Mouse (Mus musculus) forebrain, embryonic 10.5 days (tissue): ENCODE measurements around the gene Tmem39a. TPM values are rescaled to one million over a fixed set of nuclear protein-coding genes. Genes with fewer than 3 reads are reported as not detected.

ENCODE experiments used
- DNase-seq: peaks from one replicate; pipeline ENCODE4 v3.0.0-alpha.2; 2017; ENCODE audit warnings: low spot score; ENCODE audit errors: extremely low spot score
- H3K27ac ChIP-seq: fragments of 300-500 bp; sonication (generic); 2 replicates; pipeline ENCODE4 v1.5.1; 2016; ENCODE audit warnings: mild to moderate bottlenecking
- H3K27me3 ChIP-seq: fragments of 300-500 bp; sonication (generic); 2 replicates; pipeline ENCODE4 v1.6.1; 2016; ENCODE audit warnings: mild to moderate bottlenecking; ENCODE audit not compliant: poor library complexity, severe bottlenecking
- H3K36me3 ChIP-seq: fragments of 300-500 bp; sonication (generic); replicated peaks from 2 replicates; pipeline ENCODE4 v1.6.1; 2016; ENCODE audit warnings: mild to moderate bottlenecking, moderate library complexity
- H3K4me1 ChIP-seq: fragments of 300-500 bp; sonication (generic); 2 replicates; pipeline ENCODE4 v1.6.1; 2016
- H3K4me3 ChIP-seq: fragments of 300-500 bp; sonication (generic); 2 replicates; pipeline ENCODE4 v1.5.1; 2016; ENCODE audit warnings: mild to moderate bottlenecking, moderate library complexity
- H3K9me3 ChIP-seq: fragments of 300-500 bp; sonication (generic); 2 replicates; pipeline ENCODE4 v1.6.1; 2016; ENCODE audit warnings: mild to moderate bottlenecking, moderate library complexity
- WGBS: fragments of 180-500 bp; shearing (Covaris S2); methylation state at CpG from one replicate; pipeline ENCODE4 v1.1.7; 2016; 5-methylcytosine and 5-hydroxymethylcytosine counted together
- polyA plus RNA-seq: library from polyadenylated mRNA; unstranded; fragments of >200 nt; fragmentation: Nextera tagmentation; extraction: Ambion mirVana; gene quantifications from 2 replicates; pipeline ENCODE4 v1.2.1, GENCODE M21; 2016

Tmem39a gene
- polyA plus RNA-seq, 1 experiment from 2014 or later = 75.5 TPM

GRCm38 (mm10) chr16:38596099-38596498, 37.6 kb downstream of the Tmem39a start:
- Histone ChIP-seq H3K27me3 (no peaks in the 10 kb centered on the region), H3K4me3 (no peak overlapping the region), H3K4me1 (no peaks in the 10 kb centered on the region), H3K27ac (no peak overlapping the region), H3K9me3 (no peaks in the 10 kb centered on the region), H3K36me3 (peaks cover 41% of the 10 kb centered on the region)
- WGBS = 88% methylated on average over 2 of the region's 2 CpGs
- DNase-seq = no peak

GRCm38 (mm10) chr16:38596651-38597050, 38.2 kb downstream of the Tmem39a start:
- DNase-seq = no peak
- no peaks in the 10 kb centered on the region for H3K27me3 ChIP-seq
- 89% methylated on average over 2 of the region's 2 CpGs for WGBS
- no peak overlapping the region for H3K4me3 ChIP-seq
- no peak overlapping the region for H3K27ac ChIP-seq
- peaks cover 36% of the 10 kb centered on the region for H3K36me3 ChIP-seq
- no peaks in the 10 kb centered on the region for H3K4me1 ChIP-seq
- no peaks in the 10 kb centered on the region for H3K9me3 ChIP-seq

- H3K4me1 ChIP-seq = no peaks in the 10 kb centered on the region
- no peaks in the 10 kb centered on the region for H3K9me3 ChIP-seq
- DNase-seq = no peak
- H3K27ac ChIP-seq = no peak overlapping the region
- 84% methylated on average over 11 of the region's 11 CpGs for WGBS
- H3K27me3 ChIP-seq = no peaks in the 10 kb centered on the region
- H3K4me3 ChIP-seq = no peak overlapping the region
- H3K36me3 ChIP-seq = peaks cover 21% of the 10 kb centered on the region
These were observed 40.6 kb downstream of the Tmem39a start for GRCm38 (mm10) chr16:38598986-38599680.

GRCm38 (mm10) chr16:38602989-38603804, 44.7 kb downstream of the Tmem39a start:
- no peaks in the 10 kb centered on the region for H3K27me3 ChIP-seq

GRCm38 (mm10) chr16:38606509-38606908, 48.0 kb downstream of the Tmem39a start:
- Histone ChIP-seq H3K27me3 (no peaks in the 10 kb centered on the region), H3K9me3 (no peaks in the 10 kb centered on the region; the same call in 1 of the 2 replicates), H3K4me1 (no peaks in the 10 kb centered on the region), H3K27ac (no peak overlapping the region), H3K36me3 (peaks cover 47% of the 10 kb centered on the region), H3K4me3 (no peak overlapping the region)
- no peak for DNase-seq
- 86% methylated on average over 7 of the region's 7 CpGs for WGBS

More at GRCm38 (mm10) chr16:38602989-38603804, 44.7 kb downstream of the Tmem39a start:
- no peaks in the 10 kb centered on the region for H3K9me3 ChIP-seq
- H3K27ac ChIP-seq = no peak overlapping the region
- H3K4me3 ChIP-seq = no peak overlapping the region
- no peaks in the 10 kb centered on the region for H3K4me1 ChIP-seq
- H3K36me3 ChIP-seq = peaks cover 19% of the 10 kb centered on the region
- DNase-seq = no peak
- WGBS = 56% methylated on average over 11 of the region's 11 CpGs

GRCm38 (mm10) chr16:38608687-38609086, 50.2 kb downstream of the Tmem39a start:
- H3K4me1 ChIP-seq = no peaks in the 10 kb centered on the region
- WGBS = 77% methylated on average over 12 of the region's 12 CpGs
- H3K4me3 ChIP-seq = no peak overlapping the region
- no peak overlapping the region; the same call in 1 of the 2 replicates for H3K27ac ChIP-seq
- H3K27me3 ChIP-seq = no peaks in the 10 kb centered on the region
- no peak for DNase-seq
- H3K36me3 ChIP-seq = peaks cover 40% of the 10 kb centered on the region
- no peaks in the 10 kb centered on the region; the same call in 1 of the 2 replicates for H3K9me3 ChIP-seq

GRCm38 (mm10) chr16:38609092-38609491, 50.6 kb downstream of the Tmem39a start:
- no peak overlapping the region; the same call in 1 of the 2 replicates for H3K27ac ChIP-seq
- peaks cover 40% of the 10 kb centered on the region for H3K36me3 ChIP-seq
- WGBS = 65% methylated on average over 18 of the region's 18 CpGs
- H3K27me3 ChIP-seq = no peaks in the 10 kb centered on the region
- no peaks in the 10 kb centered on the region for H3K4me1 ChIP-seq
- H3K4me3 ChIP-seq = no peak overlapping the region
- DNase-seq = no peak
- no peaks in the 10 kb centered on the region; the same call in 1 of the 2 replicates for H3K9me3 ChIP-seq

GRCm38 (mm10) chr16:38612646-38613045, 54.1 kb downstream of the Tmem39a start:
- H3K4me3 ChIP-seq = no peak overlapping the region
- DNase-seq = no peak
- WGBS = 88% methylated on average over 5 of the region's 5 CpGs
- peaks cover 10% of the 10 kb centered on the region; the same call in 1 of the 2 replicates for H3K9me3 ChIP-seq
- no peaks in the 10 kb centered on the region for H3K4me1 ChIP-seq
- H3K27me3 ChIP-seq = no peaks in the 10 kb centered on the region
- H3K36me3 ChIP-seq = peaks cover 39% of the 10 kb centered on the region
- H3K27ac ChIP-seq = no peak overlapping the region

- WGBS = 90% methylated on average over 6 of the region's 6 CpGs
- Histone ChIP-seq H3K36me3 (peaks cover 32% of the 10 kb centered on the region), H3K4me1 (no peaks in the 10 kb centered on the region), H3K9me3 (peaks cover 10% of the 10 kb centered on the region; the same call in 1 of the 2 replicates), H3K4me3 (no peak overlapping the region), H3K27ac (no peak overlapping the region), H3K27me3 (no peaks in the 10 kb centered on the region)
- DNase-seq = no peak
These were observed 55.1 kb downstream of the Tmem39a start for GRCm38 (mm10) chr16:38613646-38614045.

GRCm38 (mm10) chr16:38617977-38618376, 59.5 kb downstream of the Tmem39a start:
- Histone ChIP-seq H3K27ac (no peak overlapping the region), H3K9me3 (0 out of 2 replicates have a peak, but pooled peaks cover 10% of the 10 kb centered on the region), H3K4me3 (no peak overlapping the region), H3K4me1 (no peaks in the 10 kb centered on the region), H3K36me3 (peaks cover 3% of the 10 kb centered on the region; the same call in 1 of the 2 replicates), H3K27me3 (no peaks in the 10 kb centered on the region)
- DNase-seq = no peak
- WGBS = 94% methylated on average over 13 of the region's 13 CpGs

- peak; percentile 62 for DNase-seq
- H3K4me1 ChIP-seq = no peaks in the 10 kb centered on the region
- H3K9me3 ChIP-seq = 0 out of 2 replicates have a peak, but pooled peaks cover 10% of the 10 kb centered on the region
- H3K36me3 ChIP-seq = peaks cover 3% of the 10 kb centered on the region; the same call in 1 of the 2 replicates
- no peak overlapping the region for H3K4me3 ChIP-seq
- no peak overlapping the region for H3K27ac ChIP-seq
- no peaks in the 10 kb centered on the region for H3K27me3 ChIP-seq
- 28% methylated on average over 6 of the region's 6 CpGs for WGBS
These were observed 60.6 kb downstream of the Tmem39a start for GRCm38 (mm10) chr16:38619054-38619453.

GRCm38 (mm10) chr16:38620696-38621450, 62.4 kb downstream of the Tmem39a start:
- 96% methylated on average over 16 of the region's 16 CpGs for WGBS

More at GRCm38 (mm10) chr16:38620696-38621450, 62.4 kb downstream of the Tmem39a start:
- Histone ChIP-seq H3K4me1 (no peaks in the 10 kb centered on the region), H3K27me3 (no peaks in the 10 kb centered on the region), H3K36me3 (no peaks in the 10 kb centered on the region; the same call in 1 of the 2 replicates), H3K4me3 (no peak overlapping the region), H3K9me3 (no peaks in the 10 kb centered on the region), H3K27ac (no peak overlapping the region)
- no peak for DNase-seq
